Mouse (Mus musculus): ENCODE data around the gene Mybpc2.

The Mybpc2 gene

DNA sequence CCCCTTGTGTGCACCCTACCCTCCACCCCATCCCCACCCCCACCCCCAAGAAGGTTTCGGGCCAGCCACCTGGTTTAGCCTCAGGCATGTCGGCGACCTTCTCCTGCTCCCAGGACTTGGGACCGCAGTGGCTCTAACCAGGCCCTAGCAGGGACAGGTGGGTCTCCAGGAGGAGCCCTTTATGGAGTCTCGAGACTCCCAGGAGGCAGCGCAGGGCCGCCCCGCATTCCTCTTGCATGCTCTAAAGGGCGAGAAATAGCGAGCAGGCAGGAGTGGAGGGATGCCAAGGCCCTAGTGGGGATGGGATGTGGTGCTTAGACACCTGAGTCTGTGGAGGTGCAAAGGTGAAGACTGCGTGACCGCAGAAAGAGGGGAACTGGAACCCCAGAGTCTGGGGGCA is at the start of gene Mybpc2:
Gene Mybpc2 (minus strand): TSS at position 155 of the 400 bp plus-strand sequence.
- DNase-seq (ENCODE audit: low read depth, low spot score) = no peak

- DNase-seq (ENCODE audit: low read depth, low spot score) = no peak
Observed at GRCm38 (mm10) chr7:44572956-44573484, 48.6 kb upstream of the Mybpc2 start.

- no peak for DNase-seq (ENCODE audit: low read depth, low spot score)
Observed at GRCm38 (mm10) chr7:44572213-44572701, 47.8 kb upstream of the Mybpc2 start, which contains the start of gene Napsa. TSS of gene Napsa (plus strand) at chr7:44572380.

DNA sequence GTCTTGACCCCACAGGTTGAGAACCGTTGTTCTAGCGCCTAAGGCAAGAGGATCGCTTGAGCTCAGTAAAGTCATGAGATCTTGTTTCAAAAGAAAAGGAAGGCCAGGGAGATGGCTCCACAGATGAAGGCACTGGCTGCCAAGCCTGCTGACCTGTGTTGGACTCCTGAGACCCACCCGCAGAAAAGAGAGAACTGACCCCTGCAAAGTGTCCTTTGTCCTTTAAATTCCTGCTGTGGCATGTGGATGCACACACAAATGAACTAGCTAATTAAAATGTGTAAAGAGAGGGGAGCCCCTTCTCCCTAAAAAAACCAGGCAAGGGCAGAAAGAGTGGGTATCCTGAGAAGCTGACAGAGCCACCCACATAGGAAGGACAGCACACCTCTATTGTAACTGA is 47.4 kb upstream of the Mybpc2 start:
- DNase-seq (ENCODE audit: low read depth, low spot score) = no peak

DNA sequence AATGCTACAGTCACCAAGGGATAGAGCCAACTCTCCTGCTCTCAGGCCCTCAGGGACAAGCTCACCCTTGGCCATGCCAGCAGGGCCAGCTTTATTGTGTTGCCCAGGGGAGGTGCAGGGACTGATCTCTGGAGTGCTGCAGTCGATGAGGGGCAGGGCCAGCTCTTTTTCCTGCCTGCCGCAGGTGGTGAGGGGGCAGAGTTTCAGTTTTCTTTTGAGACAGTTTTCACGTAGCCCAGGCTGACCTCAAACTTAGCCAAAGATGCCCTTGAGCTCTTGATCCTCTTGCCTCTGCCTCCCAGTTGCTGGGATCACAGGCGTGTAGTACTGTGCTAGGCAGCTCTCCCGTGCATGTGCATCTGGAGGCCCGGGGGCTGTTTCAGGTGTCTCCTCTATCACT is 46.5 kb upstream of the Mybpc2 start:
- DNase-seq (ENCODE audit: low read depth, low spot score) = no peak

GRCm38 (mm10) chr7:44568803-44569202 is 44.3 kb upstream of the Mybpc2 start:
- no peak for DNase-seq (ENCODE audit: low read depth, low spot score)

DNA sequence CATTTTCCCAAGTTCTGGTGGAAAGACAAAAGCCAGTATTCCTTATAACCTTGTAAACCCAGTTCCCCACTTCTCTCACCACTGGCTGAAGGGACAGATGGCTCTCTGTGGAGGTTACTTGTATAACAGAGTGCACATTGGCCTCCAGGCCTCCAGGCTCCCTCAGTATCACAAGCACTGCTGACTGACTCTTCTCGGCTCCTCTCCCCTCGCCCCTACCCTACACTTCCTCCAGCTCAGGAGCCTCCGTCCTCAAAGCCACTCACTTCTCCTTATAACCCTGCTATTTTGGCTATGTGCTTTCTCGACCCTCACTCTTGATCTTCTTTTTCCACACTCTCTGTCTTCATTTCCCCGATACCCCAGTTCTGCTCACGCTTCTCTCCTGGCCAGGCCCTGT is 41.0 kb upstream of the Mybpc2 start:
- no peak for DNase-seq (ENCODE audit: low read depth, low spot score)

DNA sequence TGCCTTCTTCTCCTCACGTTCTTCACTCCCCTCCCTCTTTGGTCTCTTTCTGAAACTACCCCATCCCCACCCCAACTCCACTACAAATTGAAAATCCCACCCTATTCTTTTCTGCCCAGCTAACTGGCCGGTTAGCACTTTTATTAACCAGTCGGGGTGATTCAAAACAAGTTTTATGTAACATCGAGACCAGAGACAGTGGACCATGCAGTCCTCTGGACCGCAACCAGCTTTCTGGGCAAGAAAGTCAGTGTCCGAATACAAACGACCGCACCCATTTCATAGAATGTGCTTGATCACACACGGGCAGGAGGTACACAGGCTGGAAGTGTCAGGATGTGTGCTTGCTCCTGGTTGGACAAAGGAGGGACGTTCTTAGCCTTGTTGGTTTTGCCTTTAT is 40.0 kb upstream of the Mybpc2 start:
- no peak for DNase-seq (ENCODE audit: low read depth, low spot score)

- DNase-seq (ENCODE audit: low read depth, low spot score) = no peak
Observed at GRCm38 (mm10) chr7:44563284-44563683, 38.8 kb upstream of the Mybpc2 start.

DNA sequence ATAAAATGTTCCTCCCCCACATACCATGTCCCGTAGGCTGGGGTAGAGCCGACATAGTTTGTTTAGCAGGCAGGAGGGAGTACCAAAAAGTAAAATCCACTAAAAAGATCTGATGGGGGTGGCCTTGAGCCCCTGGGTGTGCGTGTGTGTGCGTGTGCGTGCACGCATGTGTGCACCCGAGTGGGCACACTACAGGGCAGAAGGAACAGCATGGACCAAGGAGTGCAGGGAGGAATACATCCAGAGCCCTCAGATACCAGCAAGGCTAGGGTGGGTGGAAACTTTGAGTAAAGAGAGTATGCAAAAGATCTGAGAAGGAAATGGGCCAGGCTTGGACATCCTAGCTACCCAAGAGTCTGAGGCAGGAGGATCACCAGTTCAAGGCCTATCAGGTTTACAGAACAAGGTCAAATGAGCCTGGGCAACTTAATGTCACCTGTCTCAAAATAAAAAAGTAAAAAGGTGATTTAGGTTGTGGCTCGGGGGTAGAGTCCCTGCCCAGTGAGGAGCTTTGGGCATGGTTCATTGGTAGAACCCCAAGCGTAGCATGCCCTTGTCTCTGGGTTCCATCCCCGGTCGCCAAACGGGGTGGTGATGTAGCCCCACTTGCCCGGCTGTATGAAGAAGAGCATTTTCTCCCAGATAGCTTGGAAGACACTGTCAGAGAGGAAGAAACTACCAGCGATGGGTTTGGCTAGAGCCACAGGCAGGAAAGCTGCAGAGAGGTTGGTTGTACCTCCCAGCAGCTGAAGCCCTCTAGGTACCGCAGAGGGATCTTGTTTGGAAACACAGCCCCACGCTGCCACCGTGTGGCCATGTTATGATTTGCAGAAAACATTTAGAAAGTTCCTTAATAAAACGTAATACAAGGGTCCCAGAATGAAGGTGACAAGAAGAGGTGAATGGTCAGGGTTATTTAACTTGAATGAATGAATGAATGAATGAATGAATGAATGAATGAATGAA is 36.3 kb upstream of the Mybpc2 start:
- peak; percentile 66 for DNase-seq (ENCODE audit: low read depth, low spot score)

- no peak for DNase-seq (ENCODE audit: low read depth, low spot score)
Observed at GRCm38 (mm10) chr7:44557629-44558028, 33.2 kb upstream of the Mybpc2 start.

DNA sequence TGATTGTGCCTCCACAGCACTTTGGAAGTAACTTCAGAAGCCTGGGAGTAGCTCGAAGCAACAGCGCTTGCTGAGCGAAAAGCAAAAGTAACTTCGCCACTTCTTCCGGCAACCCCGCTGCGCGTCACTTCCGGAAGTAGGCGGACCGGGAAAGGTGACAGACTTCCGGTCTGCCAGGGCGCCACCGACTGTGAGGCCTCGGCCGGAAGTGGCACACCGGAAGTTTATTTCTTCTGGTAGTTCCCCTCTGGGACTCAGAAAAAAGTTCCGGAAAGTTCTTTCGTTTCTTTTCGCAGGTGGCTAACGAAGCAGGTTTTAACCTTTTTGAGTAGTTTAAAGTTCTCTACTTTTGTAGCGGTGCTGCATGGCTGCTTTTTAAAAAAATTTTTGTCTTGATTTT is 29.4 kb upstream of the Mybpc2 start, which contains the start of gene Nr1h2:
Gene Nr1h2 (minus strand): TSS at position 126 of the 400 bp plus-strand sequence.
- peak; percentile 91 for DNase-seq (ENCODE audit: low read depth, low spot score)

DNA sequence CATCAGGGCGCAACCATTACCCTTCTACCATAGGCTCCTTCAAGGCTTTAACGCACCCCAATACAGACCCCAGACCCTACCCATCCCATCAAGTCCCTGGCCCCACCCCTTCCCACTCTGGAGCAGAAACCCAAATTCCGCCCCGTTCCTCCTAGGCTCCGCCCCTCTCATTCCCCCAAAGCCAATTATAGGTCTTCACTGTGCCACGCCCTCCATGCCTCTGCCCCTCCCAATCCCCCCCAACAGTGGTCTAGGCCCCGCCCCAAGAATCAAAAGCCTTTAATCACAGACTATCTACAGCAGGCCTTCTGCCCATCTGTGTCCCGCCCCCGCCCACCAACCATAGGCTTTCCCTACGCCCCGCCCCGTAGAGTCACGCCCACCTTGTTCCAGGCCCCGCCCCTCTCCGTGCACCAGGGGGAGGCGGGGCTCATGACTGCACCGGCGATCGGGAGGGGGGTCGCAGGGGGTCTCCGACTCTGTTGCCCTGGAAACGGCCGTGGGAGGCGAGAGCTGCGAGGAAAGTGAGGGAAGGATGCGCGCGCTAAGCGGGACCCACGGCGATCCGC is 28.8 kb upstream of the Mybpc2 start:
- DNase-seq (ENCODE audit: low read depth, low spot score) = peak; percentile 87

GRCm38 (mm10) chr7:44552141-44552908 is 27.9 kb upstream of the Mybpc2 start:
- DNase-seq (ENCODE audit: low read depth, low spot score) = no peak

DNA sequence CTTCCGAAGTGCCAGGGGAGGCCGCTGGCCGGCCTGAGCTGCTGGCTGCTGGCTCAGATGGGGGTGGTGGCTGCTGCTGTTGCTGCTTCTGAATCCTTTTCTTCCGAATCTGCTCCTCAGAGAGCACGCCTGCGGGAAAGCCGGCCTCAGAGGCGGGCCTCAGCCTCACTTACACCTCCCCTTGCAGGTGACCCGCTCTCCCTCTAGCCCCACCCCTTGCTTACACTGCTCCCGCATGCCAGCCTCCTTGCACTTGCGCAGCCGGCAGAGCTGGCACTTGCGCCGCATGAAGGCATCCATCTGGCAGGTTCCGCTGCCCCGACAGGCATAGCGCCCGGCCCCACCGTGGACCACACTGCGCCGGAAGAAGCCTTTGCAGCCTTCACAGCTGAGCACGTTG is 27.3 kb upstream of the Mybpc2 start:
- DNase-seq (ENCODE audit: low read depth, low spot score) = no peak

- no peak for DNase-seq (ENCODE audit: low read depth, low spot score)
Observed at GRCm38 (mm10) chr7:44551301-44551700, 26.8 kb upstream of the Mybpc2 start.

DNA sequence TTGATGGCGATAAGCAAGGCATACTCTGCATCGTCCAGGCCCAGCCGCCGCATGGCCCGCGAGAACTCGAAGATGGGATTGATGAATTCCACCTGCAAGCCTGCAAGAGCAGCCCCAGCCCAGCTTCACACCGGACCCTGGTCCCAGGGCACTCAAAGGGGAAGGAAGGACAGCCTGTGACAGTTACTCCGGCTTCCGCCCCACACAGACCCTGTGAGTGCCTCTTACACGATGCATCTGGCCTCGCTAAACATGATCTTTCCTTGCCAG is 25.9 kb upstream of the Mybpc2 start:
- DNase-seq (ENCODE audit: low read depth, low spot score) = no peak

- DNase-seq (ENCODE audit: low read depth, low spot score) = no peak
Observed at GRCm38 (mm10) chr7:44549621-44550408, 25.4 kb upstream of the Mybpc2 start.

GRCm38 (mm10) chr7:44548497-44549087 is 24.1 kb upstream of the Mybpc2 start, which contains the start of gene Pold1:
TSS of gene Pold1 (minus strand) at chr7:44548849.
- DNase-seq (ENCODE audit: low read depth, low spot score) = peak; percentile 100

- no peak for DNase-seq (ENCODE audit: low read depth, low spot score)
Observed at GRCm38 (mm10) chr7:44547725-44548124, 23.3 kb upstream of the Mybpc2 start.

DNA sequence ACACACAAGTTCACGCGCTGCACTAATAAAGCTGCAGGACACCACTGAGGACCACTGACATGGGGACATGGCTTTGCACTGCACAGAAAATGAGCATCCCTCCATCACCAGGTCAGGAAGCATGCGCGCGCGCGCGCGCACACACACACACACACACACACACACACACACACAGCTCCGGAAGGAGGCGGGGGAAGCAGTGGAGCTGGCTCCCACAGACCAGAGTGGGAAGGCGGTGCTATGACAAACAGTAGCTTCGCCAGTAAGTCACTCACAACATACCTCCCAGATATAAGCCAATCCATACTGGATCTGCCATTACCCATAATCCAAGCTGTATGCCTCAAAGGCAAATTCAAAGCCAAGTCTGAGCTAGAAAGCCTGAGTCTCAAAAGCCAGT is 22.6 kb upstream of the Mybpc2 start:
- DNase-seq (ENCODE audit: low read depth, low spot score) = no peak
